Mouse (Mus musculus) CD4-positive, CD25-positive, alpha-beta regulatory T cell, adult 4 months (primary cell): ENCODE data around the gene Mvb12b. TPM values are rescaled to one million over a fixed set of nuclear protein-coding genes. Genes with fewer than 3 reads are reported as not detected.

Experiments used
- ATAC-seq: one replicate; pipeline ENCODE4 v1.8.0; 2017
- polyA plus RNA-seq, 2 experiments: library from polyadenylated mRNA; unstranded; fragments of 100-300 nt; shearing (Covaris generic); gene quantifications; one replicate each; pipeline ENCODE4 v1.2.1; 2017

Mvb12b gene
- polyA plus RNA-seq, 2 experiments from 2014 or later, result 1.7 to 2.7 TPM

DNA sequence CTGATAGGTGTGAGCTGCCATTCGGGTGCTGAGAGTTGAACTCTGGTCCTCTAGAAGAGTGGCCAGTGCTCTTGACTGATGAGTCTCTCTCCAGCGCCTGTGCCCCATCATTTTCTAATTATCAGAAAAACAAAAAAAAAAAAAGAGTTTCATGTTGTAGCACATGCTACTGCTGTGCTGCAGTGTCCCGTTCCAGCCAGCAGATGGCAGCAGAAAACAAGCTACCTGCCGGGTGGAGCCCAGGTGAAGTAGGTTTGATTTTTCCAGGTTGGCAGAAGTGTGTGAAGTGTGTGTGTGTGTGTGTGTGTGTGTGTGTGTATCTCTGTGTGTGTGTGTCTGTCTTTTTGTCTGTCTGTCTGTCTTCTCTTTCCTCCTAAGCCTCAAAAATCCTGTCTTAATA is 205.5 kb downstream of the Mvb12b start:
- ATAC-seq, result no peak

Other genes with a start within 250 kb of the Mvb12b start
- not detected for gene Lmx1b, start 247.4 kb downstream of the Mvb12b start, polyA plus RNA-seq